Mouse (Mus musculus): ENCODE results near the gene Plekhh1. TPM values are rescaled to one million over a fixed set of nuclear protein-coding genes. Genes with fewer than 3 reads are reported as not detected.
"Not testable (repeated sequence)": the region's sequence is repeated elsewhere in the genome, so short reads cannot be mapped to it uniquely, and the experiment has no call there.

Plekhh1 gene
- total RNA-seq, 1 experiment, result 11.2 TPM

- Histone ChIP-seq H3K36me3 (ENCODE audit: control insufficient read depth, insufficient read depth, low read length, poor library complexity, severe bottlenecking) (no peaks in the 10 kb centered on the region), H3K9me3 (ENCODE audit: control insufficient read depth, insufficient read depth, low read depth, low read length) (no peaks in the 10 kb centered on the region), H3K9ac (ENCODE audit: insufficient read depth, low read depth, low read length, poor library complexity, severe bottlenecking) (no peak overlapping the region), H3K4me1 (ENCODE audit: control insufficient read depth in 2 of 2, insufficient read depth in 2 of 2, low read length in 2 of 2, poor library complexity in 1 of 2) (peaks cover 10 to 21% of the 10 kb centered on the region in 2 experiments; a peak in 3 of 4 replicates), H3K27ac (ENCODE audit: insufficient read depth, low read depth, low read length, poor library complexity, severe bottlenecking) (no peak overlapping the region), H3K4me3 (ENCODE audit: insufficient read depth in 1 of 2, low read depth in 1 of 2, low read length in 2 of 2, poor library complexity in 1 of 2, severe bottlenecking in 1 of 2) (no peak overlapping the region)
- TF ChIP-seq ZNF384 (IDR thresholded peaks at IDR 0.05; ENCODE audit: low read depth, low read length) (no peak), CHD2 (IDR thresholded peaks at IDR 0.05; ENCODE audit: low read depth, low read length) (no peak), HCFC1 (IDR thresholded peaks at IDR 0.05; ENCODE audit: borderline replicate concordance, insufficient read depth, low read length) (no peak), MAFK (IDR thresholded peaks at IDR 0.05; ENCODE audit: insufficient read depth, low read depth, low read length) (no peak), ZC3H11A (IDR thresholded peaks at IDR 0.05; ENCODE audit: borderline replicate concordance, low read depth, low read length) (no peak)
- in situ Hi-C loops (cut with MboI; ENCODE audit: low sequenced_read_pairs in 2 of 2, unreplicated experiment in 2 of 2), result no loop called here
- DNase-seq (ENCODE audit: low read depth, low spot score), result no peak
Observed at GRCm38 (mm10) chr12:79017994-79018399, 11.0 kb upstream of the Plekhh1 start.

- Histone ChIP-seq H3K4me1 (ENCODE audit: control insufficient read depth in 2 of 2, insufficient read depth in 2 of 2, low read length in 2 of 2, poor library complexity in 1 of 2) (peaks cover 3 to 5% of the 10 kb centered on the region in 2 experiments; a peak in 2 of 4 replicates), H3K4me3 (ENCODE audit: insufficient read depth in 1 of 2, low read depth in 1 of 2, low read length in 2 of 2, poor library complexity in 1 of 2, severe bottlenecking in 1 of 2) (no peak overlapping the region), H3K9me3 (ENCODE audit: control insufficient read depth, insufficient read depth, low read depth, low read length) (no peaks in the 10 kb centered on the region), H3K9ac (ENCODE audit: insufficient read depth, low read depth, low read length, poor library complexity, severe bottlenecking) (no peak overlapping the region), H3K27ac (ENCODE audit: insufficient read depth, low read depth, low read length, poor library complexity, severe bottlenecking) (no peak overlapping the region), H3K36me3 (ENCODE audit: control insufficient read depth, insufficient read depth, low read length, poor library complexity, severe bottlenecking) (no peaks in the 10 kb centered on the region)
- DNase-seq (ENCODE audit: low read depth, low spot score), result no peak
- in situ Hi-C loops (cut with MboI; ENCODE audit: low sequenced_read_pairs in 2 of 2, unreplicated experiment in 2 of 2), result loop anchor here in 1 of 2 experiments (10.0 kb wide), 1 partner anchor 73 kb away; no protein-coding TSS in a partner anchor
- no peak for TF ChIP-seq ZNF384 (IDR thresholded peaks at IDR 0.05; ENCODE audit: low read depth, low read length)
- no peak for TF ChIP-seq ZC3H11A (IDR thresholded peaks at IDR 0.05; ENCODE audit: borderline replicate concordance, low read depth, low read length)
- no peak for TF ChIP-seq MAFK (IDR thresholded peaks at IDR 0.05; ENCODE audit: insufficient read depth, low read depth, low read length)
- TF ChIP-seq CHD2 (IDR thresholded peaks at IDR 0.05; ENCODE audit: low read depth, low read length), result no peak
- TF ChIP-seq HCFC1 (IDR thresholded peaks at IDR 0.05; ENCODE audit: borderline replicate concordance, insufficient read depth, low read length), result no peak
Observed at GRCm38 (mm10) chr12:79021902-79022301, 7.1 kb upstream of the Plekhh1 start.

- Histone ChIP-seq H3K4me3 (ENCODE audit: insufficient read depth in 1 of 2, low read depth in 1 of 2, low read length in 2 of 2, poor library complexity in 1 of 2, severe bottlenecking in 1 of 2) (no peak overlapping the region), H3K36me3 (ENCODE audit: control insufficient read depth, insufficient read depth, low read length, poor library complexity, severe bottlenecking) (no peaks in the 10 kb centered on the region), H3K9me3 (ENCODE audit: control insufficient read depth, insufficient read depth, low read depth, low read length) (no peaks in the 10 kb centered on the region), H3K27ac (ENCODE audit: insufficient read depth, low read depth, low read length, poor library complexity, severe bottlenecking) (no peak overlapping the region), H3K9ac (ENCODE audit: insufficient read depth, low read depth, low read length, poor library complexity, severe bottlenecking) (no peak overlapping the region), H3K4me1 (ENCODE audit: control insufficient read depth in 2 of 2, insufficient read depth in 2 of 2, low read length in 2 of 2, poor library complexity in 1 of 2) (peaks cover 3% of the 10 kb centered on the region in 2 experiments; a peak in 2 of 4 replicates)
- in situ Hi-C loops (cut with MboI; ENCODE audit: low sequenced_read_pairs in 2 of 2, unreplicated experiment in 2 of 2), result loop anchor here in 1 of 2 experiments (10.0 kb wide), 1 partner anchor 72 kb away; no protein-coding TSS in a partner anchor
- TF ChIP-seq MAFK (IDR thresholded peaks at IDR 0.05; ENCODE audit: insufficient read depth, low read depth, low read length) (no peak), ZNF384 (IDR thresholded peaks at IDR 0.05; ENCODE audit: low read depth, low read length) (no peak), ZC3H11A (IDR thresholded peaks at IDR 0.05; ENCODE audit: borderline replicate concordance, low read depth, low read length) (peak; percentile 85)
- no peak for DNase-seq (ENCODE audit: low read depth, low spot score)
Observed at GRCm38 (mm10) chr12:79022882-79023281, 6.1 kb upstream of the Plekhh1 start.

GRCm38 (mm10) chr12:79027526-79027925 lies 1.4 kb upstream of the Plekhh1 start:
- H3K27ac ChIP-seq (ENCODE audit: insufficient read depth, low read depth, low read length, poor library complexity, severe bottlenecking); H3K36me3 ChIP-seq (ENCODE audit: control insufficient read depth, insufficient read depth, low read length, poor library complexity, severe bottlenecking); H3K4me1 ChIP-seq (ENCODE audit: control insufficient read depth in 2 of 2, insufficient read depth in 2 of 2, low read length in 2 of 2, poor library complexity in 1 of 2); H3K9me3 ChIP-seq (ENCODE audit: control insufficient read depth, insufficient read depth, low read depth, low read length); H3K9ac ChIP-seq (ENCODE audit: insufficient read depth, low read depth, low read length, poor library complexity, severe bottlenecking); DNase-seq (ENCODE audit: low read depth, low spot score); H3K4me3 ChIP-seq (ENCODE audit: insufficient read depth in 1 of 2, low read depth in 1 of 2, low read length in 2 of 2, poor library complexity in 1 of 2, severe bottlenecking in 1 of 2): not testable (repeated sequence)
- in situ Hi-C loops (cut with MboI; ENCODE audit: low sequenced_read_pairs in 2 of 2, unreplicated experiment in 2 of 2), result loop anchor here in 1 of 2 experiments (10.0 kb wide), 1 partner anchor 67 kb away; no protein-coding TSS in a partner anchor

GRCm38 (mm10) chr12:79034331-79034730 lies 5.4 kb downstream of the Plekhh1 start:
- no peaks in the 10 kb centered on the region for H3K9me3 ChIP-seq (ENCODE audit: control insufficient read depth, insufficient read depth, low read depth, low read length)
- H3K9ac ChIP-seq (ENCODE audit: insufficient read depth, low read depth, low read length, poor library complexity, severe bottlenecking), result no peak overlapping the region
- peaks cover 16 to 19% of the 10 kb centered on the region in 2 experiments for H3K4me1 ChIP-seq (ENCODE audit: control insufficient read depth in 2 of 2, insufficient read depth in 2 of 2, low read length in 2 of 2, poor library complexity in 1 of 2)
- TF ChIP-seq CHD2 (IDR thresholded peaks at IDR 0.05; ENCODE audit: low read depth, low read length) (no peak), MAFK (IDR thresholded peaks at IDR 0.05; ENCODE audit: insufficient read depth, low read depth, low read length) (no peak)
- H3K4me3 ChIP-seq (ENCODE audit: insufficient read depth in 1 of 2, low read depth in 1 of 2, low read length in 2 of 2, poor library complexity in 1 of 2, severe bottlenecking in 1 of 2), result no peak overlapping the region
- H3K27ac ChIP-seq (ENCODE audit: insufficient read depth, low read depth, low read length, poor library complexity, severe bottlenecking), result no peak overlapping the region; the same call in 1 of the 2 replicates
- no peak for DNase-seq (ENCODE audit: low read depth, low spot score)
- no peaks in the 10 kb centered on the region for H3K36me3 ChIP-seq (ENCODE audit: control insufficient read depth, insufficient read depth, low read length, poor library complexity, severe bottlenecking)
- in situ Hi-C loops (cut with MboI; ENCODE audit: low sequenced_read_pairs in 2 of 2, unreplicated experiment in 2 of 2), result no loop called here
